Mouse (Mus musculus) intestine, embryonic 15.5 days (tissue): ENCODE data around the gene Apoa4. TPM values are rescaled to one million over a fixed set of nuclear protein-coding genes. Genes with fewer than 3 reads are reported as not detected.

ENCODE experiments used
- ATAC-seq: fragments of 200-750 bp; cut with Nextera tagmentation; 2 replicates; pipeline ENCODE4 v1.8.0; 2017; ENCODE audit warnings: moderate TSS enrichment, moderate library complexity
- H3K27ac ChIP-seq: fragments of 300-500 bp; sonication (generic); 2 replicates; pipeline ENCODE4 v1.5.1; 2015; ENCODE audit warnings: mild to moderate bottlenecking, inconsistent platforms
- H3K27me3 ChIP-seq: fragments of 300-500 bp; sonication (generic); replicated peaks from 2 replicates; pipeline ENCODE4 v1.6.1; 2015; ENCODE audit warnings: inconsistent platforms
- H3K36me3 ChIP-seq: fragments of 300-500 bp; sonication (generic); 2 replicates; pipeline ENCODE4 v1.6.1; 2015; ENCODE audit warnings: inconsistent platforms
- H3K4me1 ChIP-seq: fragments of 300-500 bp; sonication (generic); replicated peaks from 2 replicates; pipeline ENCODE4 v1.6.1; 2015; ENCODE audit warnings: inconsistent platforms
- H3K4me2 ChIP-seq: fragments of 300-500 bp; sonication (generic); replicated peaks from 2 replicates; pipeline ENCODE4 v1.6.1; 2015; ENCODE audit warnings: mild to moderate bottlenecking, inconsistent platforms
- H3K4me3 ChIP-seq: fragments of 300-500 bp; sonication (generic); replicated peaks from 2 replicates; pipeline ENCODE4 v1.5.1; 2015; ENCODE audit warnings: inconsistent platforms
- H3K9ac ChIP-seq: fragments of 300-500 bp; sonication (generic); 2 replicates; pipeline ENCODE4 v1.6.1; 2015; ENCODE audit warnings: inconsistent platforms
- H3K9me3 ChIP-seq: fragments of 300-500 bp; sonication (generic); 2 replicates; pipeline ENCODE4 v1.6.1; 2016; ENCODE audit warnings: inconsistent platforms
- WGBS: fragments of 180-500 bp; shearing (Covaris S2); methylation state at CpG from one replicate; pipeline ENCODE4 v1.1.7; 2015; 5-methylcytosine and 5-hydroxymethylcytosine counted together
- polyA plus RNA-seq: library from polyadenylated mRNA; unstranded; fragments of >200 nt; fragmentation: Nextera tagmentation; extraction: Ambion mirVana; gene quantifications from 2 replicates; pipeline ENCODE4 v1.2.1, GENCODE M21; 2015

The Apoa4 gene
- polyA plus RNA-seq, 1 experiment from 2014 or later = 576 TPM

DNA sequence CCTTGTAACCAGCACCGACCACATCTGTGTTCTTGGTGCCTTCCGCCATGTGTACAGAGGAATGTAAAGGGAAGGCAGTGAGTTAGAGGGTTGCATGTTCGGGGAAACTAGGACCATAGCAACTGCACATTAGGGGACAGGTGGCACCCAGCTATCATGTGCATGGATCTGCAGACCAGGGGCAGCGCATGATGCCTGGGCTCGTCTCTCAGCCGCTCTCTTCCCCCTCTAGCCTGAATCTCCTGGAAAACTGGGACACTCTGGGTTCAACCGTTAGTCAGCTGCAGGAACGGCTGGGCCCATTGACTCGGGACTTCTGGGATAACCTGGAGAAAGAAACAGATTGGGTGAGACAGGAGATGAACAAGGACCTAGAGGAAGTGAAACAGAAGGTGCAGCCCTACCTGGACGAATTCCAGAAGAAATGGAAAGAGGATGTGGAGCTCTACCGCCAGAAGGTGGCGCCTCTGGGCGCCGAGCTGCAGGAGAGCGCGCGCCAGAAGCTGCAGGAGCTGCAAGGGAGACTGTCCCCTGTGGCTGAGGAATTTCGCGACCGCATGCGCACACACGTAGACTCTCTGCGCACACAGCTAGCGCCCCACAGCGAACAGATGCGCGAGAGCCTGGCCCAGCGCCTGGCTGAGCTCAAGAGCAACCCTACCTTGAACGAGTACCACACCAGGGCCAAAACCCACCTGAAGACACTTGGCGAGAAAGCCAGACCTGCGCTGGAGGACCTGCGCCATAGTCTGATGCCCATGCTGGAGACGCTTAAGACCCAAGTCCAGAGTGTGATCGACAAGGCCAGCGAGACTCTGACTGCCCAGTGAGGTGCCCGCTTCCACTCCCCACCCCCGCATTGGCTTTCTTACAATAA, 10.7 kb upstream of the Apoa4 start:
- peak; percentile 75 for ATAC-seq
- peak overlapping the region; percentile 48 for H3K4me3 ChIP-seq
- WGBS = 15% methylated on average over 37 of the region's 37 CpGs
- peaks cover 10% of the 10 kb centered on the region for H3K4me1 ChIP-seq
- H3K4me2 ChIP-seq = peak overlapping the region; percentile 94
- H3K9me3 ChIP-seq = no peaks in the 10 kb centered on the region
- no peaks in the 10 kb centered on the region for H3K27me3 ChIP-seq
- peak overlapping the region; percentile 62 for H3K9ac ChIP-seq
- peak overlapping the region; percentile 67 for H3K27ac ChIP-seq
- no peaks in the 10 kb centered on the region for H3K36me3 ChIP-seq

DNA sequence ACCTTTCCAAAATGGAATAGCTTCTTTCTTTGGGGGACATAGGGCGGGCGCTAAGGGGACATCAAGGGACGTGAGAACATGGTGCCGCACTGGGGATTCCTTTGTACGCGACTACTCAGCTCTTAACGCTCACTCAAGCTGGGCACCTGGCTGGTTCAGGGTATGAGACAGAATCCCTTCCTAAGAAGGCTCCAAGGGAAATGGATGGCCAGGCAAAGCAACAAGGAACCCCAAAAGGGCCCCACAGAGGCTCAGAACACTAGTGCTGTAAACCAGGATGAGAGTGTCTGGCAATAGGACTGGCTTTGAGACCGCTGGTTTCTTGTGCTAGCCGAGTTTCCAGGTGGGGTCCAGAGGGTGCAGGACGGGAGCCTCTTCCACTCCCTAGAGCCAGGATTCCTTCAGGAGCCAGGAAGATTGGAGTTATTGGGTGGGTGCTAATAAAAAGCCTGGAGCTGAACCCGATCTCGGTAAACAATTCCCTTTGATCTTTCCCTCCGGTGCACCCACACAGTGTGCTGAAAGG, 10.0 kb upstream of the Apoa4 start:
- H3K4me3 ChIP-seq = peak overlapping the region; percentile 48
- H3K27me3 ChIP-seq = no peaks in the 10 kb centered on the region
- H3K4me1 ChIP-seq = peaks cover 13% of the 10 kb centered on the region
- H3K27ac ChIP-seq = peak overlapping the region; percentile 67
- ATAC-seq = no peak
- 14% methylated on average over 13 of the region's 13 CpGs for whole genome bisulfite sequencing
- no peaks in the 10 kb centered on the region for H3K9me3 ChIP-seq
- peak overlapping the region; percentile 94 for H3K4me2 ChIP-seq
- peak overlapping the region; percentile 62 for H3K9ac ChIP-seq
- no peaks in the 10 kb centered on the region for H3K36me3 ChIP-seq

DNA sequence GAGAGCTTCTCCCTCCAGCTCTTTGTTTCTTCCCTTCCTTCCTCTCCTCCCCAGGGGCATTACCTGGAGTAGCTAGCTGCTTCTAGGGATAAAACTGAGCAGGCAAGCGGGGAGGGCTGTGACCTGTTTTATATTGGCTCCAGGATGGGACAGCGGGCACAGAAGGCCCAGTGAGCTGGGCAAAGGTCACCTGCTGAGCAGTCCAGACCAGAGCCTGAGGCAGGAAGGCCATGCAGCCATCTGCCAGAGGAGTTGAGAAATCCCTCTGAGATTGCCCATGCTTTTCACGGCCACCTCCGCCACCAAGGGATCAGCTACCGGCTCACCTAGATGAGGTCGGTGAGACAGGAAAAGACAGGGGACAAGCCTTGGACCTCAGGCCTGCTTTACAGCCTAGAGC, 5.3 kb upstream of the Apoa4 start:
- 69% methylated on average over 6 of the region's 6 CpGs for WGBS
- H3K36me3 ChIP-seq = no peaks in the 10 kb centered on the region
- peaks cover 9% of the 10 kb centered on the region for H3K4me1 ChIP-seq
- H3K9ac ChIP-seq = peak overlapping the region; percentile 36; the same call in 1 of the 2 replicates
- ATAC-seq = peak; percentile 71
- H3K27me3 ChIP-seq = no peaks in the 10 kb centered on the region
- no peaks in the 10 kb centered on the region for H3K9me3 ChIP-seq
- peak overlapping the region; percentile 33 for H3K4me2 ChIP-seq
- peak overlapping the region; percentile 81 for H3K27ac ChIP-seq
- H3K4me3 ChIP-seq = peak overlapping the region; percentile 10; the same call in 1 of the 2 replicates

DNA sequence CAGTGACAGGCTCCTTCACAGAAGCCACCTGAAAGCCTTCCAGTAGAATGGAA, 5.1 kb upstream of the Apoa4 start, which contains the start of gene Apoc3:
Apoc3 (minus strand) TSS at position 41 of the 53 bp plus-strand sequence.
- no peaks in the 10 kb centered on the region for H3K27me3 ChIP-seq
- H3K9ac ChIP-seq = peak within 1 kb of the TSS; percentile 36
- no peaks in the 10 kb centered on the region for H3K9me3 ChIP-seq
- peak within 1 kb of the TSS; percentile 81 for H3K27ac ChIP-seq
- no peak for ATAC-seq
- peak within 1 kb of the TSS; percentile 11; the same call in 1 of the 2 replicates for H3K4me3 ChIP-seq
- peak within 1 kb of the TSS; percentile 33 for H3K4me2 ChIP-seq
- peaks cover 7% of the 10 kb centered on the region for H3K4me1 ChIP-seq
- H3K36me3 ChIP-seq = no peaks in the 10 kb centered on the region

DNA sequence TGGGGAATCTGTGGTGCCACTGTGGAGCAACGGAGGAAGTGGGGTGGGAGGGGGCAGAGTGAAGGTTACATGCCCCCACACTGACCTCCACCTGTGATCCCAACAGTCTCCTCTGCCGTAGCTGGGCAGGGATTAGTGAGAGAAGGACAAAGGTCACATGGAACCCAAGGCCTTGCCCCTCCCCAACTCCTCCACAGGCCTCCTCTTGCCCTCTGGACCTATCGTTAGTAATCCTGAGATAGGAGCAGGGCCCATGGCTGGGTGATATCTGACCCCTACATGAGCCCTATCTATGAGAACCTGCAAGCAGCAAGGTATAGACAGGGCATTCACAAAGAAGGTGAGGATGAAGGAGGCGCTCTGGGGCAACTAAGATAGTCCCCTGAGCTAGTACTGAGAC, 4.8 kb upstream of the Apoa4 start:
- Histone ChIP-seq H3K36me3 (no peaks in the 10 kb centered on the region), H3K9ac (no peak overlapping the region), H3K4me1 (peaks cover 7% of the 10 kb centered on the region), H3K4me3 (no peak overlapping the region), H3K27ac (peak overlapping the region; percentile 81), H3K27me3 (no peaks in the 10 kb centered on the region), H3K9me3 (no peaks in the 10 kb centered on the region), H3K4me2 (peak overlapping the region; percentile 33)
- 47% methylated on average over 4 of the region's 4 CpGs for WGBS
- ATAC-seq = peak; percentile 83

DNA sequence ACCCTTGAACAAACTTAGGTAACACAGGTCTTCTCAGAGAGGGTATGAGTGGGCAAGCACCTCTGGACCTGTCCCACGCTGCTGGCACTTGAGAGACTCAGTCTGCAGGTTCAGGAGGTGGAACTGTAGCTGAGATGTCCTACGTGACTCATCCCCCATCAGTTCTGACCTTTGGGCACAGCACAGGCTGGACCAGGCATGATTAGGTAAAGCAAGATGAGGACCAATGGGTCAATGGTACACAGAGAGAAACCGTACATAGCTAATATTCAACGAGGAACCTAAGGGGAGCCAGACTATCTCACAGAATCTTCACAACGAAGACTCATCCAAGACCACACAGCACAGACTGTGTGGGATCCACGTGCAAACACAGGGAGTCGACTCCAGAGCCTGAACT, 1.6 kb upstream of the Apoa4 start:
- Histone ChIP-seq H3K4me2 (no peak overlapping the region), H3K4me3 (no peak overlapping the region), H3K4me1 (peaks cover 16% of the 10 kb centered on the region; the same call in 1 of the 2 replicates), H3K36me3 (no peaks in the 10 kb centered on the region), H3K27me3 (no peaks in the 10 kb centered on the region), H3K9me3 (no peaks in the 10 kb centered on the region), H3K27ac (no peak overlapping the region), H3K9ac (no peak overlapping the region)
- no peak for ATAC-seq
- WGBS = 85% methylated on average over 7 of the region's 7 CpGs

DNA sequence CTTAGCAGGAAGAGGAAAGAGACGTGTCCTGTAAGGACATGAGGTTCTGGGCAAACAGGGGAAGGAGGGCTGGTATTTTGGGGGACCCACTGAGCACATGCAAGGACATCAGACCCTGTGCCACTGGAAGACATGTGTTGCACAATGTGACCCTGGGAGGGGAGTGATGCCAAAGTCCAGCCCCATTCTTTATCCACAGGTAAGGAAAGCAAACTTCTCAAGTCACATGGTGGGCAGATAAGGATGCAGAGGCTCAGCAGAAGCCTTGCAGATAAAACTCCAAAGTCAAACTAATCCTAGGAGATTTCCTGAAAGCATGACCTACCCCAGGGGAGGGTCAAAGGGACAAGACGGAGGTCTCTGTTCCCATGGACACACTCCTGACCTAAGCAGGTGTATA, 1.3 kb downstream of the Apoa4 start:
- no peaks in the 10 kb centered on the region for H3K27me3 ChIP-seq
- H3K27ac ChIP-seq = peak overlapping the region; percentile 67; the same call in 1 of the 2 replicates
- 54% methylated on average over 2 of the region's 2 CpGs for WGBS
- no peak overlapping the region for H3K9ac ChIP-seq
- peak overlapping the region; percentile 14; the same call in 1 of the 2 replicates for H3K4me3 ChIP-seq
- H3K4me1 ChIP-seq = peaks cover 12% of the 10 kb centered on the region; the same call in 1 of the 2 replicates
- H3K4me2 ChIP-seq = peak overlapping the region; percentile 9; the same call in 1 of the 2 replicates
- H3K9me3 ChIP-seq = no peaks in the 10 kb centered on the region
- no peaks in the 10 kb centered on the region for H3K36me3 ChIP-seq
- peak; percentile 80 for ATAC-seq

DNA sequence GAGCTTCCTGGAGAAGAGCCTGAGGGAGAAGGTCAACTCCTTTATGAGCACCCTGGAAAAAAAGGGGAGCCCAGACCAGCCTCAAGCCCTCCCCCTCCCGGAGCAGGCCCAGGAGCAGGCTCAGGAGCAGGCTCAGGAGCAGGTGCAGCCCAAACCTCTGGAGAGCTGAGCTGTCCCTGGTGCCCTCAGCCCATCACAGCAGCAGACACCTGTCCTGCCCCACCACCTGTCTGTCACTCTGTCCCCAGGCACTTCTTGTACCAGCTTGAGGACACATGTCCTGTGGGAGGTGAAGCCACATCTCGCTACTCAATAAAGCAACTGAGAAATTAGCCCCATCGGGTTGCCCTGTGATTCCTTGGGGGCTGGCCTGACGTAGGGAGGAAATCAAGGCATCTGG, 2.6 kb downstream of the Apoa4 start:
- WGBS = 55% methylated on average over 4 of the region's 4 CpGs

DNA sequence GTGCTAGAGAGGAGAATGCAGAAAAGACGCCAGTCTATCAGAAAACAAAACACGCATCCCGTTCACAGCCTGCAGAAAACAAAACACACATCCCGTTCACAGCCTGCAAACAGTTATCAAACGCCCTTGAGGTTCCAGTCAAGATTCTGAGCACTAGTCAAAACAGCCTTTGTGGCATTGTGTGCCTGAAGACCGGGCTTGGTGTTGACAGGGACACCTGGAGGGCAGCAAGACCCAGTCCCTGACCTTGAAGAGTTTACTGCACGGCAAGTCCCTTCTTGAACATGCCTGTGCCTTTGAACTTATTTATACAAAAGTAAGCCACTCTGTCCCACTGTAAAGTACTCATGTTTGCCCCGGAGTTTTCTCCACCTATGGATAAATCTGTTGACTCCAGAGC, 3.1 kb downstream of the Apoa4 start:
- Histone ChIP-seq H3K36me3 (no peaks in the 10 kb centered on the region), H3K9ac (no peak overlapping the region), H3K27ac (no peak overlapping the region), H3K4me2 (no peak overlapping the region; the same call in 1 of the 2 replicates), H3K4me1 (peaks cover 12% of the 10 kb centered on the region; the same call in 1 of the 2 replicates), H3K4me3 (no peak overlapping the region), H3K27me3 (no peaks in the 10 kb centered on the region), H3K9me3 (no peaks in the 10 kb centered on the region)
- WGBS = 45% methylated on average over 8 of the region's 8 CpGs
- ATAC-seq = no peak

More for the DNA sequence above, 2.6 kb downstream of the Apoa4 start:
- Histone ChIP-seq H3K4me2 (no peak overlapping the region; the same call in 1 of the 2 replicates), H3K27ac (0 out of 2 replicates have a peak overlapping the region, but pooled peaks have one; percentile 13), H3K4me1 (peaks cover 12% of the 10 kb centered on the region; the same call in 1 of the 2 replicates), H3K4me3 (no peak overlapping the region), H3K9me3 (no peaks in the 10 kb centered on the region), H3K36me3 (no peaks in the 10 kb centered on the region), H3K27me3 (no peaks in the 10 kb centered on the region), H3K9ac (no peak overlapping the region)
- ATAC-seq = no peak

DNA sequence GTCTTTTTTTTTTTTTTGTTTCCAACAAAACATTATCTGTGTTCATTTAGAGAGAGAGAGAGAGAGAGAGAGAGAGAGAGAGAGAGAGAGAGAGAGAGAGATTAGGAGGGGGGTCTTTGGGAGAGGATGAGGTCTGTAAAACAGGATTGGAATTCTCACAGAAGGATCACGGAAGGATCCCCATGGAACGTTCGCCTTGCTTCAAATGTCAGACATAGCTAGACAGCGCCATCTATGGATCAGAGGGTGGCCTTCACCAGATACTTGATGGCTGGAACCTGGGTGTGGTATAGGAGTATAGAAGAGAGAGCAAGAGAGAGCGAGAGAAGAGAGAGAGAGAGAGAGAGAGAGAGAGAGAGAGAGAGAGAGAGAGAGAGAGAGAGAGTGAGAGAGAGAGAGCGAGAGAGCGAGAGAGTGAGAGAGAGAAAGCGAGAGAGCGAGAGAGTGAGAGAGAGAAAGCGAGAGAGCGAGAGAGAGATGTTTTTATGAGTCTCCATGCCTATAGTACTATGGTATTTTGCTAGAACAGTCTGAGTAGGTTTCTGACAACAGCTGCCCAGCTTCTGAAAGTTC, 6.3 kb downstream of the Apoa4 start:
- no peak overlapping the region for H3K9ac ChIP-seq
- no peaks in the 10 kb centered on the region for H3K9me3 ChIP-seq
- no peak overlapping the region for H3K4me3 ChIP-seq
- H3K36me3 ChIP-seq = no peaks in the 10 kb centered on the region
- WGBS = 18% methylated on average over 11 of the region's 11 CpGs
- H3K27ac ChIP-seq = no peak overlapping the region
- no peaks in the 10 kb centered on the region for H3K4me1 ChIP-seq
- H3K4me2 ChIP-seq = no peak overlapping the region
- ATAC-seq = peak; percentile 50; the same call in 1 of the 2 replicates
- H3K27me3 ChIP-seq = no peaks in the 10 kb centered on the region

DNA sequence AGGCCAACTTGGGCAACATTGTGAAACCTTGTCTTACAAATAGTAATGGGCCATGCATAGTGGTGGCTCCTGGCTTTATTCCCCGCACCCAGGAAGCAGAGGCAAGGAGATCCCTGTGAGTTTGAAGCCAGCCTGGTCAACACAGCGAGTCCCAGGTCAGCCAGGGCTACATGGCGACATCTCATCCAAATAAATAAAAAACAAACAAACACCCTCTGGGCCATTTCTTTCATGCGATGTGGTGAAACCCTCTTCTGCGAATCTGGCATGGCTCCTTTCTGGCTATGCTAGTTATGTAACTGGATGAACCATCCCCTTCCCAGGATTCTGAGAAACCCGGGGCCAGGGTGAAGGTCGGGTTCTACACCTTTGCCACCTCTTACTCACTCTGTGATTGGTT, 15.7 kb downstream of the Apoa4 start:
- H3K27me3 ChIP-seq = no peaks in the 10 kb centered on the region
- H3K4me2 ChIP-seq = no peak overlapping the region
- no peak overlapping the region for H3K4me3 ChIP-seq
- H3K9me3 ChIP-seq = no peaks in the 10 kb centered on the region
- no peaks in the 10 kb centered on the region for H3K36me3 ChIP-seq
- no peak for ATAC-seq
- H3K4me1 ChIP-seq = no peaks in the 10 kb centered on the region
- no peak overlapping the region for H3K27ac ChIP-seq
- no peak overlapping the region for H3K9ac ChIP-seq
- 85% methylated on average over 7 of the region's 7 CpGs for WGBS

DNA sequence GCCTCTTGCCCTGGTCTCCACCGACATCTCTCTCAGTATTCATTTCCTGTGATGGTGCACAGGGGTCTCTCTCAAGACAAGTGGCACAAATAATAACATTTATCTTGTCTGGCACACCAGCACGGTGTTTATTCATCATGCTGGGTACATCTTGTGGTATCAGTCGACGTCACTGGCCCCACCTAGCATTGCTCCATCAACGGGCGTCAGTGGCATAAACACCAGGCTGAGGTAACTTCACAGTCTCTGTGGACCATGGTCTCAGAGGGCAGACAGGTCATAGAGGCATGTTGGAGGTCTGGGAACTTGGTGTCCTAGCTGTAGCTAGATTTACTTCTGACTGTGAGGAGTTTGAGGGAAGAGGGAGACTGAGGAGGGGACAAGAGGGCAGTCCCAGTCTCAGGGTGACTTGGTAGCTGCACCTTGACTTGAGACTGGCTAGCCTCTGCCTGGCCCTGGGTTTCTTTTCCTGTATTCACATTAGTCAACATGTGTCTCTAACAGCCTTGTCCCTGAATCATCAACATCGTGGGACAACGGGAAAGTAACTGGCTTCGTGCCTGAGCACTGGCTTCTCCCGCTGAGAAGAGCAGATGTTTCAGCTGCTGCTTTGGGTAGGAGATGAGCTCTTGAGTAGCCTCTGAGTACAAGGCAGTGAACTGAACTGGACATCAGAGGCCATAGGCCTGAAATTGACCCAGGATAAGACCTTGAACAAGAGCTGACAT, 16.3 kb downstream of the Apoa4 start:
- WGBS = 79% methylated on average over 10 of the region's 10 CpGs
- Histone ChIP-seq H3K36me3 (no peaks in the 10 kb centered on the region), H3K9ac (no peak overlapping the region), H3K27ac (no peak overlapping the region), H3K9me3 (no peaks in the 10 kb centered on the region), H3K4me2 (no peak overlapping the region), H3K27me3 (no peaks in the 10 kb centered on the region), H3K4me3 (no peak overlapping the region), H3K4me1 (no peaks in the 10 kb centered on the region)
- ATAC-seq = no peak
